Mouse (Mus musculus) MEL (cell line): ENCODE data around the gene Il6ra.

Source experiments
- CHD1 ChIP-seq: IDR thresholded peaks from 2 replicates; pipeline ENCODE4 v1.6.1; 2012; ENCODE audit warnings: low read depth, mild to moderate bottlenecking, inconsistent platforms, low read length, improper control_type of control experiment
- CTCF ChIP-seq, 3 experiments: IDR thresholded peaks in 2 of 3; conservative IDR thresholded peaks in 1 of 3; 2 replicates each; pipeline ENCODE4 v1.5.1; 2011 to 2012; ENCODE audit warnings: low read length in 3 of 3, low read depth in 2 of 3, mild to moderate bottlenecking in 2 of 3, improper control_type of control experiment in 1 of 3, inconsistent platforms in 1 of 3, mixed read lengths in 1 of 3, moderate library complexity in 1 of 3; ENCODE audit not compliant: control insufficient read depth in 1 of 3, insufficient read depth in 1 of 3, poor library complexity in 1 of 3, severe bottlenecking in 1 of 3
- MAZ ChIP-seq: IDR thresholded peaks from 2 replicates; pipeline ENCODE4 v1.6.1; 2012; ENCODE audit warnings: low read depth, mild to moderate bottlenecking, inconsistent platforms, low read length, improper control_type of control experiment

DNA sequence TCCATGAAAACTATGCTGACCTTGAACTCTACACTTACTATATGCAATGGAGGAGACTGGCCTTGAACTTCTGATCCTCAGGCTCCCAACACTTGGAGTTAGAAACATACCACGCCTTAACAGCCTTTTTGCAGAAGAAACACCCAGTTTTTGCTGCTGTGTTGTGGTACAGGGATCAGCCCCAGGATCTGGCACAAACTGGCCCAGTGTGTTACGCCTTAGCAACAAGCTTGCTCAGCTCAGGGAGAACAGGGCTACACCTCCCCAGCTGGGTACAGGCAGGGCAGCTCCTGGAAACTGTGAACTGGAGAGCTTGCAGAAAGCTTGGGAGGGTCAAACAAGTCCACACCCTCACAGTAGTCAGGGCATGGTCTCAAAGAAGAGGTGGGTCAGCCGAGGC lies 23.5 kb upstream of the Il6ra start:
- TF ChIP-seq CTCF (IDR thresholded peaks at IDR 0.05 in 2 of 3, conservative IDR thresholded peaks at IDR 0.05 in 1 of 3; ENCODE audit: control insufficient read depth in 1 of 3, insufficient read depth in 1 of 3, low read depth in 2 of 3, low read length in 3 of 3, poor library complexity in 1 of 3, severe bottlenecking in 1 of 3), result no peak
- no peak for TF ChIP-seq CHD1
- no peak for TF ChIP-seq MAZ
